Mouse (Mus musculus): ENCODE results near the gene Kdm7a. TPM values are rescaled to one million over a fixed set of nuclear protein-coding genes. Genes with fewer than 3 reads are reported as not detected.

Kdm7a gene
- 61.4 TPM for polyA plus RNA-seq (2017; shearing (Covaris generic))

DNA sequence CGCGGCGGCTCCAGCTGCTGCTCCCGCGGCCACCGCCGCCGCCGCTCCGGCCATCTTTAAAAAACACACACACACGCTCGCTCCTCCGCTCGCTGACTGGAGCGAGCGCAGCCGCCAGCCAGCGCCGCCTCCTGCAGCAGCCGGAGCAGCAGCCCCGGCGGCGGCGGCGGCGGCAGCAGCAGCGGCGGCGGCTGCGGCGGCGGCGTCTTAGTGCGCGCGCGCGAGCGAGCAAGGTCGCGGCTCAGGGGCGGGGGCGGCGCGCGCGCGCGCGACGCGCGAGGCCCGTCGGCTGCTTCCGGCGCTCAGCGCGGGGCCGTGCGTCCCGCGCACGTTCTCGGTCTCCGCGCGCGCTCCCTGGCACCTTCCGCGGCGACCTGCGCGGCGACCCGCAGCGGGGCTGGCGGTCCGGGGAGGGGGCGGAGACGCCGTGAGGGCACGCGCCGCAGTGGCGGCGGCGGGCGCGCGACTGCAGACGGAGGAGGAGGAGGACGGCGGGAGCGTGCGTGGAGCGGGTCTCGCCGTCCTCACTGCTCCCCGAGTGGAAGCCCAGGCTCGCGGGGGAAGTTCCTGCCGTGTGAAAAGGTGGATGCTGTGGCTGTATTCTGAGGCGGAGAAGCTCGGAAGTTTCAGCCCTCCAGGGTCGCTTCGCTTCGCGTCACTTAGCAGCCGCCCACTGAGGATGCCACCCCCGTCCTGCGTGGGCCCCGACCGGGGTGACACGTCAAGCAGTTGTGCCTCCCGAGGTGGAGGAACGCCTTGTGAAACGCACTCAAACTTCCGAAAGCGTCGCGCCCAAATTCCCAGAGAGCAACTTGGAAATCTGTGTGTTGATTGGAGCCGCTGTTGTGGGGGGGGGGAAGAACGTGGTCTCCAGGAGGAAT is at the start of gene Kdm7a:
Kdm7a (minus strand) TSS at position 209 of the 881 bp plus-strand sequence.

DNA sequence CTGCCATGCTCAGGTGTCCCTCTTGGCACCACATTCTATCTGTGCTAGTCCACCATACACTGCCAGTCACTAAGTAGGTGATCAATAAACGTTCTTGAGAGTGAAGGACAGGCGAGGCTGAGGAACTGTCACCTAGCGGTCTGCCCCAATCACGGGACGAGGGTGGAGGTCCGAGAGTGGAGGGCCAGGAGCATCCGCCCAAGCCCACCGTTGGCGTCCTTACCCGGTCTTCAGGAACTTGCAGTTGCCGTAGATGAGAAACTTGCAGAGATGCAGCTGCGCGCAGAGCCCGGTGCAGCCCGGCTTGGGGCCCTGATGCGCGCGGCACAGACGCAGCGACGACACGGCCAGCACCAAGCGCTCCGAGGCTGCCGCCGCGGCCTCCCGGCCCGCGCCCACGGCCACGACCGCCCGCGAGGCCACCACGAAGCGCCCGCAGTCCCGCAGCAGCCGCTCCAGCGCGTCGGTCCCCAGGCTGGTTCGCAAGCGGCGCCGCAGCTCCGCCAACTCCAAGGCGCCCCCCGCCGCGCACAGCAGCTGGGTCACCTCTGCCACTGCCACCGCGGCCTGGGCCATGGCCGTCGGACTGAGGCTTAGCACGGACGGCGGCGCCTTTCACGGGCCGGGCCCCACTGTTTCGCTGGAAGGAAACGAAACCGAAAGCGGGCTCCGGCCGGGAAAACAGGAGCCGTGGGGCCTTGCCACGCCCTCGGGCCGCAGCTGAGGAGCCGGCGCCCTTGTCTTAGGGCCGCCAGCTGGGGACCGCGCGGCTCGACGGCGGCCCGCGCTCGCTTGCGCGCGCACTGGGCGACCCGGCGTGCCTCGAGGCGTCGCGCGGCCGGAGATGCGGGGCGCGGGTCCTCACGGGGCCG is 88.8 kb downstream of the Kdm7a start, which contains the start of gene Parp12:
Parp12 (minus strand) TSS at position 766 of the 872 bp plus-strand sequence.

Other genes starting within 250 kb of the Kdm7a start
- gene Parp12, start 88.4 kb downstream of the Kdm7a start, polyA plus RNA-seq (2017; shearing (Covaris generic)): 17.1 TPM
- 64.6 TPM for gene Slc37a3, start 170.9 kb upstream of the Kdm7a start, polyA plus RNA-seq (2017; shearing (Covaris generic))
- gene Rab19, start 174.4 kb upstream of the Kdm7a start, polyA plus RNA-seq (2017; shearing (Covaris generic)): 29.6 TPM
- 235 TPM for gene Mkrn1, start 213.7 kb upstream of the Kdm7a start, polyA plus RNA-seq (2017; shearing (Covaris generic))